Mouse (Mus musculus): ENCODE measurements around the gene Olfr801.

The Olfr801 gene

DNA sequence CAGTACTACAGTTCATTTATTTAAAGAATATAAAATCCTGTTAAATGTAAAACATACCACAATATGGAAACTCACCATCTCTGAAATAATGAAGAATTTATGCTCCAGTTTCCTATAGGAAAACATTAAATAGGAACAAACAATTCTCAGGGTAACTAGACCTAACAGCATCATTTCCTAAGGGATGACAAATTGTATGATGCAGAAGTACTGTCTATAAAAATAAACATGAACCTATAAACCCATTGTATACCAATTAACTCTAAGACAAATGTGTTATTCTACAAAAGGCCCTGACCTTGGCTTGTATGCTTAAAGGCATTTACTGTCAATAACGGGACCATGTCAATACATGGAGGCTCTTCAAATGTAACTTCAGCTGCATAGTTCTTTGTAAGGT lies at the start of gene Olfr801:
Gene Olfr801 (minus strand): TSS at position 101 of the 400 bp plus-strand sequence.
- DNase-seq = no peak

DNA sequence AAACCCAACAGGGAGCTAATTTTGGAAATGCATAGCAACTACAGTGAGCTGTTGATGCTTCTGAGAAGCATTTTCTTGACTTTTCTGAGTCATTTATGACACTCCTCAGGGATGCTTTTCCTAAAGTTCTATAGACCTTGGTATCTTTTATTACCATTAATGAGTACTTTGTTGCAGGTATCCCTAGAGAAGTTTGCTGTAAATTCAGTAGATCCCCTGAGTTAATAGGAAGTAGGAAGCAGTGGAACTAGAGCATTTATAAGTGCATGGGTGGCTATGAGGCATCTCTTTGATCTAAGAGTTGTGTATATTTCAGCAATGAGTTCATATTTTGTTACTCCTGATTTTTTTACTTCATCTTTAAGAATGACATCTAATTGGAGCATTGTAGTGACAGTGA lies 29.2 kb upstream of the Olfr801 start, which contains the start of gene Olfr804:
Gene Olfr804 (plus strand): TSS at position 301 of the 400 bp plus-strand sequence.
- no peak for DNase-seq

DNA sequence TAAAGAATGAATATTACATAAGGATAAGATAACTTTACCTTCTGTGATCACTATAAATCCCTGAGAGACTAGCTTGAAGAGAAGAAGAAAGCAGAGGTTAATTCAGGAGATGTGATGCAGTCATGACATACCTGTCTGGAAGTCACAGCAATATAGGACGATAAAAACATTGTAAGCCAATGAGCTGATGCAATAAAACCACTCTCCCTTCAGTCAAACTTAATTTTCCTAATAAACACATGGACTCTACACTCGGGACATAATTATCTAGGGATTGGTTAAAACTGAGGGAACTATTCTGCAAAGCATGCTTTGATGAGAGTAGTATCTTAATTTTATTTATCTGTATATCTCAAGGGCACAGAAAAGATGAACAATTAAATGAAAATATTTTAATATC lies 20.5 kb upstream of the Olfr801 start, which contains the start of gene Olfr803:
Gene Olfr803 (minus strand): TSS at position 101 of the 400 bp plus-strand sequence.
- no peak for DNase-seq

DNA sequence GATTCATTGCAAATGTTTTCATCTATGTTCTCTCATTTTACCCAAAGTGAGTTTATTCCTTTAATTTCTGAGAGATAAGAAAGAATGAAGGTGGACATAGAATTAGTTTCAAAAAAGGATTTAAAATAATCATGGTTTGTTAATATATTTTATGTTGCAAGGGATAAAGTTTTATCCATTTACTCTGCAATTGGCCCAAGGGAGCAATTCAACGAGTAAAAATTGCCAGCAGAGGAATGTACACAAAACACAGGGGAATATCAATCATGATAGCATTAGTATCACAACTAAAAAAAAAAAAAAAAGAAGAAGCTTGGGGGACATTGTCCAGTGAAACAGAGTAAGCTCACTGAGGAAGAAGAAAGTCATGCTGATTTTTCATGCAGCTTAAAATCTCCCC lies 14.4 kb upstream of the Olfr801 start, which contains the start of gene Olfr802:
Gene Olfr802 (minus strand): TSS at position 101 of the 400 bp plus-strand sequence.
- DNase-seq = no peak

DNA sequence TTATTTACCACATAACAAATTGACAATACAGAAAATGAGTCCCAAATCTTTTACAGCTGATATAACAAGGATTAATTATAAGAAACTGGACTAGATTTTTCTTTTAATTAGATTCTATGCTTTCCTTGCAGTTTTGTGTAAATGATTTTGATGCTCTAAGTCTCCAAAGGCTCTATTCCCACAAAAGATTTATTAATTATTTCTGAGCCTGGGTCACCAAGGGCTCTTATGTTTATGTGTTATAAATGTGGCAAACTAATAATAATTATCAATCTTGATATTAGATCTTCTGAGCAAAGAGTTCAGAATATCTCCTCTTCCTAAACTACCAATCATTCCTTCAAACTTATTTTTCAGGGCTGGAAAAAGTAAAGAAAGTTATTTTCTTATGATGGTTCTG lies 16.3 kb downstream of the Olfr801 start, which contains the start of gene Olfr800:
Gene Olfr800 (plus strand): TSS at position 301 of the 400 bp plus-strand sequence.
- DNase-seq = no peak

DNA sequence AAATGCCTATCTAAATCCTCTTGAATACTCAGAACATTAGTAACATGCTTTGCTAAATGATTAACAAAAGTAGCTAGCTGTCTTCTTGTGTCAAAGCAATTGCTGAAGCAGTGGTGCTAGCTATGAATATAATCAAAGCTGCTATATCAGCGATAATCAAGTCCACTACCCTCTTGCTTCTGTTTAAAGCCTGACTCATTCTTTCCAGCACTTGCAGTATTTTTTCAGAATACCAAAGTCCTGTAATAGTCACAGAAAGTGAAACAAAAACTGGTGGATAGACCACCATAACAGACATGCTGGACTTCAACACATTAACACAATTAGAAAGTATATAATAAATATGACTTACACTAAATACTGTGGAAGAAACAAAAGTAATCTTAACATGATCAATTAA lies 21.9 kb downstream of the Olfr801 start:
- no peak for DNase-seq

DNA sequence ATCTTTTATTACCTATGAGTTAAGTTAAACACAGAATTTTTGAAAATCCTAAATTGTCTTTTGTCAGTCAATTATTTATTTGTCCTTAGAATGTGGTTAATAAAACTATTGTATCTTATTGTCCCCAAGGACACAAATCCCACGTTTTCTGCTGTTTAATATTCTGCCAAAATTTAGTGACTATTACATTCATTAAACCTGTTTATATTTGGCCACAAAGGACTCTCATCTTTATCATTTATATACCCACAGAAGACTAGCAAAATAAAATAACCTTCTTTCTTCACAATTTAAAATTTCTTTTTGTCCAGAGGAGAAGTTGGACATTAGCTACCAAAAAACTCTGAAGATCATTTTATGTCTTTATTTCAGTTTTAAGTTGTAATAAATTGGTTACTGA lies 36.5 kb downstream of the Olfr801 start, which contains the start of gene Olfr799:
Gene Olfr799 (plus strand): TSS at position 301 of the 400 bp plus-strand sequence.
- no peak for DNase-seq

DNA sequence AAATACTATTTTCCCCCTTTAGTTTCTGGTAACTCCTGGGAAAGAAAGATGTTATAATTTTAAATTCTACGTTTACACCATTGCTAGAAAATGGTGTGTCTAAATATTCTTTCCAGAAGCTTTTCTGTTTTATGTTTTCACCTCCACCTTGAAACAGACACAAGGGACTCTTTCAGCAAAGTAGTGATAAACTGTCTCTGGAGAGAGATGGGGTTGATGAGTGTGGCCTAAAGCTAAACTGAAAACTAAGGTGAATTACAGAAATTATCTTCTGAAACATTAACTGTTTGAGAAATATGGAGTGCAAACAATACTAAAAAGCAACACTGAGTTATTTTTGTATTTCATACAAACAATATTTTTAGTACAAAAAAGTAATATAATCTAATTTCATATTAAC lies 45.8 kb downstream of the Olfr801 start, which contains the start of gene Olfr798:
Gene Olfr798 (minus strand): TSS at position 101 of the 400 bp plus-strand sequence.
- DNase-seq = no peak

DNA sequence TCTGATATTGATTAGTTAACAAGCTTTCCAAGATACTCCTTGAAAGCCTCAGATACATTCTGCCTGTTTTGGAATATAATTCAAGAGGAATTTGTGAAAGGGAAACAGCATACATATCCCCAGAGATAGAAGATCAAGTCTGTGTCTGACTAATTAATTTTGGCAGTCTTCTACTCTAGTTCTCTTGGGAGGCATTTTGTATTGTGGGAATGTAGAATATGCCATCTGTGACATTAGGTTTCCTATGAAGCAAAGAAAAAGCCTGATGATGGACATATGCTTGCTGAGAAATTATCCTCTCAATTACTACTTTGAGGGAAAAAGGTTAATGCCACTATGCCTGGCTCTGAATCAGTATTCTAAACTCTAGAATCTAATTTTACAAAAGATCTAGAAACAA lies 50.4 kb downstream of the Olfr801 start:
- DNase-seq = no peak

DNA sequence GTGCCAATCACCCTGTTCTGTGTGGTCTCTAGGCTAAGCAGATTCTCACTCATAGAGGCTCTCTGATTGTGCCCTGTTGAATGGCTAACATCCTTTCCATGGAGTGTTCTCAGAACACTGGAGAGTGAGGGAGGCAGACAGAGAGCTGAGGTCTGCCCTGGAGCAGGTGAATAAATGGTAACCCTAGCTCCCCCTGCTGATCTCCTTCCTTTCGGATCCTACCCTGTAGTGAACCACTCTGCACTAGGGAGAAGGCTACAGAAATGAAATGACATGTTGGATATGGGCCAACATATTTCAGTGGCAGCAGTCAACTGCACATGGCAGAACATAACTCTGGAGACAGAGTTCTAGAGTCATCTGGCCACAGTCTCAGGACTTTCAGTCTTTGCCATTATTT lies 51.9 kb downstream of the Olfr801 start:
- DNase-seq = no peak
